Mouse (Mus musculus): ENCODE results near the gene BC051665. TPM values are rescaled to one million over a fixed set of nuclear protein-coding genes. Genes with fewer than 3 reads are reported as not detected.

The BC051665 gene
- polyA plus RNA-seq, 1 experiment from 2014 or later, result not detected

DNA sequence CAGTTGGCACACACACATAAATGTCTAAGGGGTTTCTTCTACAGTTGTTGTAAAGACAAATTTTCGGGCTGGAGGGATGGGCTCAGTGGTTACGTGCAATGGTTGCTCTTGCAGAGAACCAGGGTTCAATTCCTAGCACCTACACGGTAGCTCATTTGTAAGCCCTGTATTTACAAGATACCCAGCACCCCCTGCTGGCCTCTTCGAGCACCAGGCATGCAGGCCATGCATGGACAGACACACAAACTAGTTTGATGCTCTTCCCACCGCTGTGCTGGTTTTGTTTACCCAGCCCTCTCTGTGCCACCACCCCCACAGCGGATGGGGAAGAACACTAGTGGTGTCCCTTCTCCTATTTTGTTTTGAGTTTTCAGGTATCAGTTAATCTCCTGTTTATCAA, 45.9 kb downstream of the BC051665 start:
- Histone ChIP-seq H3K4me3 (no peak overlapping the region), H3K27ac (no peak overlapping the region), H3K27me3 (no peaks in the 10 kb centered on the region), H3K9me3 (replicated peaks) (no peaks in the 10 kb centered on the region), H3K36me3 (ENCODE audit: poor library complexity, severe bottlenecking) (peaks cover 56% of the 10 kb centered on the region), H3K9ac (no peak overlapping the region), H3K4me1 (peaks cover 31% of the 10 kb centered on the region), H3K4me2 (no peak overlapping the region)
- WGBS, result 92% methylated on average over 6 of the region's 6 CpGs
- no peak for ATAC-seq

DNA sequence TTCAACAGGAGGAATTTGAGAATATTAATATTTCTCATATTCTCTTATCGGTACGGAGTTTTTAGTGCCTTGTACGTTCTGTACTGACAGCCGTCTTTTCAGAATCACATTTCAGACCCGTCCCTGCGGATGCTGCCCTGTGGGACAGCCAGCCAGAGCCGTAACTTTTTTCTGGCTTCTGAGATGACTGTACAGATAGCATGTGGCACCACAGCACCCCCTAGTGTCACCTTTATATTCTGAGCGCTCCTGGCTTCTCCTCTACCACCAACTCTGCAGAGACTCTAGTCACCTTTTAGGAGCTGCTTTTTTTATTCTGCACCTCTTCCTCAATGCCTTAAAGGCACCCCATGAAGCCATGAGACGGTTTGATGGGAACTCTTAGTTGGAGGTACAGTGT, 47.7 kb downstream of the BC051665 start:
- Histone ChIP-seq H3K4me2 (peak overlapping the region; percentile 14), H3K9ac (no peak overlapping the region), H3K27ac (no peak overlapping the region), H3K27me3 (no peaks in the 10 kb centered on the region), H3K9me3 (replicated peaks) (no peaks in the 10 kb centered on the region), H3K4me3 (no peak overlapping the region), H3K36me3 (ENCODE audit: poor library complexity, severe bottlenecking) (peaks cover 72% of the 10 kb centered on the region), H3K4me1 (peaks cover 24% of the 10 kb centered on the region)
- WGBS, result 11% methylated on average over 9 of the region's 9 CpGs
- ATAC-seq, result peak; percentile 86

DNA sequence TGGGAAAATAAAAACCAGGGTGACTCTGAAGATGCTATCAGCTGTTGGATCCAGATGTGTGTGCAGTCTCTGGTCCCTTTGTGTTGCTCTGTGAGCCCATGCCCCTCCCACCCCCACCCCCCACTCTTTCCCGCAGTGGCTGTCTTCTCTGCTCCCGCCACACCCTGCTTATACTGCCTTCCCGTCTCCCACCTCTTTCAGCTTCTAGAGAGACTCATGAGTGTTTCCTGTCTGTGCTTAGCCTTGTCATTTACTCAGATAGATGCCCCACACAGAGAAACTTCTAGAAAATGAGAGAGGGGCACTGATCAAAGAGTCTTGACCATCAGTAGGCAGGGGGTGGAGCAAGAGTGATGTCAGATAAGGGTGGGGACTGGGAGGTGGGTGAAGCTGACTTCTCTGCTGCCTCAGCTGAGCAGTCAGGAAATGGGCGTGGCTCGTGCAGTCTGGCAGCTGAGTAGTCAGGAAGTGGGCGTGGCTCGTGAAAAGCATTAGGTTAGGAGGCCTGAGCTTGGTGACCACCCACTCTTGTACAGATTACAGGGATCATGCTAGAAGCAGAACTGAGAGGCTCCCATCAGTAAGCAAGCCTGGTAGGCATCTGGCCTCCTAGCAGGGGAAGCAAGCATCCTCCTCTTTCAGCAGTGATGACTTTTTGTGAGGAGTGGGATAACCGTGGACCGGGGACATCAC, 48.4 kb downstream of the BC051665 start:
- Histone ChIP-seq H3K4me1 (peaks cover 18% of the 10 kb centered on the region), H3K27ac (no peak overlapping the region), H3K36me3 (ENCODE audit: poor library complexity, severe bottlenecking) (peaks cover 77% of the 10 kb centered on the region), H3K9ac (no peak overlapping the region), H3K4me2 (peak overlapping the region; percentile 14), H3K27me3 (no peaks in the 10 kb centered on the region), H3K4me3 (no peak overlapping the region), H3K9me3 (replicated peaks) (no peaks in the 10 kb centered on the region)
- WGBS, result 26% methylated on average over 9 of the region's 9 CpGs
- ATAC-seq, result peak; percentile 50; the same call in 1 of the 2 replicates

- 53% methylated on average over 13 of the region's 13 CpGs for WGBS
- Histone ChIP-seq H3K9me3 (replicated peaks) (no peaks in the 10 kb centered on the region), H3K27me3 (no peaks in the 10 kb centered on the region), H3K4me2 (no peak overlapping the region), H3K9ac (no peak overlapping the region), H3K4me3 (no peak overlapping the region), H3K27ac (no peak overlapping the region), H3K36me3 (ENCODE audit: poor library complexity, severe bottlenecking) (peaks cover 76% of the 10 kb centered on the region), H3K4me1 (peaks cover 17% of the 10 kb centered on the region)
- no peak for ATAC-seq
Observed at GRCm38 (mm10) chr13:60736421-60737105, 49.6 kb downstream of the BC051665 start.

DNA sequence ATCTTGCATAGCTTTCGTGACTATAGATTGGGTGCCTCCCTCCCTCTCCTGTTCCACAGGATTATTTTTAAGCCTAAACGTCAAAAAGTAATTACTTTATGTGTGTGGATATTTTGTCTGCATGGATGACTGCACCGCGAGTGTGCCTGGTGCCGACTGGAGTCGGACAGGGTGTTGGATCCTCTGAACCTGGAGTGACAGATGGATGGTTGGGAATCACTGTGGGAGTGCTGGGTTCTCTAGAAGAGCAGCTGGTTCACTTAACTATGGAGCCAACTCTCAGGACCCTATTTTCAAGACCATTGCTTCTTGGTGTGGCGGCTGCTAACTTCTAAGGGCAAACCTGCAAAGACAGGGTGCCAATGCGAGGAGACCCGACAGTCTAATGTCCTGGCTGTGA, 50.9 kb downstream of the BC051665 start:
- Histone ChIP-seq H3K4me1 (peaks cover 17% of the 10 kb centered on the region), H3K4me2 (no peak overlapping the region), H3K36me3 (ENCODE audit: poor library complexity, severe bottlenecking) (peaks cover 79% of the 10 kb centered on the region), H3K9me3 (replicated peaks) (no peaks in the 10 kb centered on the region), H3K4me3 (no peak overlapping the region), H3K27ac (no peak overlapping the region), H3K9ac (no peak overlapping the region), H3K27me3 (no peaks in the 10 kb centered on the region)
- no peak for ATAC-seq
- 89% methylated on average over 9 of the region's 9 CpGs for WGBS

Other genes with a start within 250 kb of the BC051665 start
- 37.0 and 38.6 TPM in 2 replicates for gene Dapk1, start 184.4 kb downstream of the BC051665 start, polyA plus RNA-seq (2015; fragmentation: Nextera tagmentation; extraction: Ambion mirVana)
- gene Ctsll3, start 16.5 kb upstream of the BC051665 start, polyA plus RNA-seq (2015; fragmentation: Nextera tagmentation; extraction: Ambion mirVana), result not detected in 2 replicates
- not detected in 2 replicates for gene 4930486L24Rik, start 78.1 kb upstream of the BC051665 start, polyA plus RNA-seq (2015; fragmentation: Nextera tagmentation; extraction: Ambion mirVana)
- gene Gm49392, start 110.5 kb upstream of the BC051665 start, polyA plus RNA-seq (2015; fragmentation: Nextera tagmentation; extraction: Ambion mirVana), result 0.13 TPM in 1 of 2 replicates, not detected in the other
- gene Ctla2b, start 111.1 kb upstream of the BC051665 start, polyA plus RNA-seq (2015; fragmentation: Nextera tagmentation; extraction: Ambion mirVana), result 1.0 and 2.0 TPM in 2 replicates
- gene Tpbpb, start 118.5 kb upstream of the BC051665 start, polyA plus RNA-seq (2015; fragmentation: Nextera tagmentation; extraction: Ambion mirVana), result not detected in 2 replicates
- gene Gm49393, start 149.2 kb upstream of the BC051665 start, polyA plus RNA-seq (2015; fragmentation: Nextera tagmentation; extraction: Ambion mirVana), result not detected in 2 replicates
- not detected in 2 replicates for gene Gm49391, start 150.2 kb upstream of the BC051665 start, polyA plus RNA-seq (2015; fragmentation: Nextera tagmentation; extraction: Ambion mirVana)
- gene Ctla2a, start 150.3 kb upstream of the BC051665 start, polyA plus RNA-seq (2015; fragmentation: Nextera tagmentation; extraction: Ambion mirVana), result 12.4 and 12.5 TPM in 2 replicates
- not detected in 2 replicates for gene Tpbpa, start 155.6 kb upstream of the BC051665 start, polyA plus RNA-seq (2015; fragmentation: Nextera tagmentation; extraction: Ambion mirVana)
- not detected in 2 replicates for gene Ctsj, start 219.6 kb upstream of the BC051665 start, polyA plus RNA-seq (2015; fragmentation: Nextera tagmentation; extraction: Ambion mirVana)

Data from forebrain, embryonic 13.5 days (tissue).